Mouse (Mus musculus) CH12.LX (cell line): Measurements from ENCODE around the gene Triobp. TPM values are rescaled to one million over a fixed set of nuclear protein-coding genes. Genes with fewer than 3 reads are reported as not detected.

Experiments
- DNase-seq: peaks from one replicate; pipeline ENCODE4 v3.0.0-alpha.2; 2013; ENCODE audit errors: extremely low read depth
- H3K27ac ChIP-seq: 2 replicates; pipeline ENCODE4 v1.5.1; 2012; ENCODE audit warnings: low read depth, mild to moderate bottlenecking, control low read depth, moderate library complexity; ENCODE audit not compliant: insufficient read depth
- H3K27me3 ChIP-seq: replicated peaks from 2 replicates; pipeline ENCODE3; 2012; ENCODE audit warnings: inconsistent platforms
- H3K36me3 ChIP-seq, 2 experiments: replicated peaks in 1 of 2; 2 replicates each; pipeline versions ENCODE3 to v1.6.1; 2012; ENCODE audit warnings: inconsistent platforms in 1 of 2, low read length in 1 of 2, mild to moderate bottlenecking in 1 of 2, mixed read lengths in 1 of 2, moderate library complexity in 1 of 2; ENCODE audit not compliant: control insufficient read depth in 1 of 2, insufficient read depth in 1 of 2
- H3K4me1 ChIP-seq, 2 experiments: 2 replicates each; pipeline ENCODE4 v1.6.1; 2012; ENCODE audit warnings: inconsistent platforms in 1 of 2, moderate library complexity in 1 of 2; ENCODE audit not compliant: insufficient read depth in 2 of 2, control insufficient read depth in 1 of 2
- H3K4me2 ChIP-seq: 2 replicates; pipeline ENCODE4 v1.6.1; 2012; ENCODE audit warnings: low read depth, mild to moderate bottlenecking, control low read depth; ENCODE audit not compliant: poor library complexity, insufficient read depth, severe bottlenecking
- H3K4me3 ChIP-seq, 3 experiments: fragments of 150-350 bp in 1 of 3; sonication (generic) in 1 of 3; replicated peaks in 1 of 3; 2 replicates each; pipeline versions ENCODE3 to v1.5.1; 2011 to 2012; ENCODE audit warnings: low read depth in 2 of 3, low read length in 2 of 3, mild to moderate bottlenecking in 2 of 3, moderate library complexity in 2 of 3, control low read depth in 1 of 3, improper control_type of control experiment in 1 of 3, inconsistent platforms in 1 of 3, mixed read lengths in 1 of 3; ENCODE audit not compliant: poor library complexity in 1 of 3
- H3K79me2 ChIP-seq: replicated peaks from 2 replicates; pipeline ENCODE4 v1.6.1; 2012; ENCODE audit warnings: mild to moderate bottlenecking, moderate library complexity; ENCODE audit not compliant: control insufficient read depth, poor library complexity, insufficient read depth, severe bottlenecking; ENCODE audit errors: extremely low read depth
- H3K9ac ChIP-seq: 2 replicates; pipeline ENCODE4 v1.6.1; 2012; ENCODE audit warnings: low read depth, mild to moderate bottlenecking, control low read depth, moderate library complexity; ENCODE audit not compliant: insufficient read depth
- H3K9me3 ChIP-seq: replicated peaks from 2 replicates; pipeline ENCODE3; 2012; ENCODE audit warnings: low read length, inconsistent platforms, mixed read lengths
- CHD1 ChIP-seq: IDR thresholded peaks from 2 replicates; pipeline ENCODE4 v1.6.1; 2012; ENCODE audit warnings: low read depth, low read length, improper control_type of control experiment, inconsistent platforms
- CHD2 ChIP-seq: IDR thresholded peaks from 2 replicates; pipeline ENCODE4 v1.6.1; 2011; ENCODE audit warnings: low read length, improper control_type of control experiment
- CTCF ChIP-seq, 2 experiments: IDR thresholded peaks in 1 of 2; conservative IDR thresholded peaks in 1 of 2; 2 replicates each; pipeline ENCODE4 v1.5.1; 2011 to 2012; ENCODE audit warnings: low read depth in 2 of 2, low read length in 2 of 2, improper control_type of control experiment in 1 of 2, inconsistent platforms in 1 of 2, mild to moderate bottlenecking in 1 of 2, moderate library complexity in 1 of 2
- GABPA ChIP-seq: IDR thresholded peaks from 2 replicates; pipeline ENCODE4 v1.6.1; 2012; ENCODE audit warnings: low read depth, low read length, improper control_type of control experiment, inconsistent platforms; ENCODE audit not compliant: insufficient replicate concordance
- HCFC1 ChIP-seq: IDR thresholded peaks from 2 replicates; pipeline ENCODE4 v1.6.1; 2012; ENCODE audit warnings: low read depth, mild to moderate bottlenecking, inconsistent platforms, low read length, improper control_type of control experiment
- JUN ChIP-seq: IDR thresholded peaks from 2 replicates; pipeline ENCODE4 v1.6.1; 2011; ENCODE audit warnings: low read depth, mild to moderate bottlenecking, low read length, improper control_type of control experiment, moderate library complexity; ENCODE audit not compliant: insufficient read depth
- MAFK ChIP-seq: IDR thresholded peaks from 2 replicates; pipeline ENCODE4 v1.6.1; 2011; ENCODE audit warnings: low read length, improper control_type of control experiment; ENCODE audit not compliant: insufficient replicate concordance
- MAX ChIP-seq: IDR thresholded peaks from 2 replicates; pipeline ENCODE4 v1.6.1; 2011; ENCODE audit warnings: low read length, improper control_type of control experiment
- MAZ ChIP-seq: IDR thresholded peaks from 2 replicates; pipeline ENCODE4 v1.6.1; 2012; ENCODE audit warnings: low read depth, mild to moderate bottlenecking, inconsistent platforms, low read length, improper control_type of control experiment, moderate library complexity
- MEF2A ChIP-seq: IDR thresholded peaks from 2 replicates; pipeline ENCODE4 v1.6.1; 2014; ENCODE audit warnings: low read depth, mild to moderate bottlenecking, inconsistent platforms, low read length, improper control_type of control experiment, borderline replicate concordance
- NELFE ChIP-seq: IDR thresholded peaks from 2 replicates; pipeline ENCODE4 v1.6.1; 2011; ENCODE audit warnings: low read depth, low read length, improper control_type of control experiment
- NRF1 ChIP-seq: IDR thresholded peaks from 2 replicates; pipeline ENCODE4 v1.6.1; 2014; ENCODE audit warnings: low read depth, mild to moderate bottlenecking, inconsistent platforms, low read length, improper control_type of control experiment, moderate library complexity
- POLR2A ChIP-seq: IDR thresholded peaks from 2 replicates; pipeline ENCODE4 v1.6.1; 2011; ENCODE audit warnings: low read depth, mild to moderate bottlenecking, improper control_type of control experiment, low read length
- RAD21 ChIP-seq: IDR thresholded peaks from 2 replicates; pipeline ENCODE4 v1.6.1; 2011; ENCODE audit warnings: low read depth, mild to moderate bottlenecking, low read length, improper control_type of control experiment, moderate library complexity
- RCOR1 ChIP-seq: conservative IDR thresholded peaks from 2 replicates; pipeline ENCODE4 v1.6.1; 2012; ENCODE audit warnings: low read depth, mild to moderate bottlenecking, inconsistent platforms, low read length, improper control_type of control experiment
- SMC3 ChIP-seq: IDR thresholded peaks from 2 replicates; pipeline ENCODE4 v1.6.1; 2011; ENCODE audit warnings: low read depth, low read length, improper control_type of control experiment
- ZNF384 ChIP-seq: IDR thresholded peaks from 2 replicates; pipeline ENCODE4 v1.6.1; 2012; ENCODE audit warnings: low read depth, low read length, improper control_type of control experiment, inconsistent platforms
- dilution Hi-C: fragments of 300-500 bp; cut with MboI; formaldehyde crosslinking; loops from 2 replicates; pipeline ENCODE4 v1.14.3; 2020; ENCODE audit warnings: low sequenced_read_pairs; ENCODE audit not compliant: extremely low pct_unique_long_range_greater_than_20kb, extremely low pct_ligation_motif_present
- in situ Hi-C: fragments of 300-500 bp; cut with MboI; formaldehyde crosslinking; loops from 3 replicates; pipeline ENCODE4 v1.14.3; 2019; ENCODE audit warnings: low sequenced_read_pairs, low pct_ligation_motif_present, low pct_unique_long_range_greater_than_20kb, mixed read lengths
- polyA plus RNA-seq: library from polyadenylated mRNA; unstranded; fragments of >175 nt; gene quantifications from 2 replicates; pipeline ENCODE4 v1.2.1, GENCODE M21; 2012; ENCODE audit warnings: low read depth; ENCODE audit not compliant: insufficient read length
- total RNA-seq, 2 experiments: library from RNA; depleted of rRNA; stranded (reverse); fragments of 300-350 nt in 1 of 2; fragments of >200 nt in 1 of 2; gene quantifications; 2 replicates each; pipeline ENCODE4 v1.2.3; 2012 to 2014

Triobp gene
- total and polyA plus RNA-seq, 3 experiments = 11.5 to 31.0 (median 25.5) TPM

DNA sequence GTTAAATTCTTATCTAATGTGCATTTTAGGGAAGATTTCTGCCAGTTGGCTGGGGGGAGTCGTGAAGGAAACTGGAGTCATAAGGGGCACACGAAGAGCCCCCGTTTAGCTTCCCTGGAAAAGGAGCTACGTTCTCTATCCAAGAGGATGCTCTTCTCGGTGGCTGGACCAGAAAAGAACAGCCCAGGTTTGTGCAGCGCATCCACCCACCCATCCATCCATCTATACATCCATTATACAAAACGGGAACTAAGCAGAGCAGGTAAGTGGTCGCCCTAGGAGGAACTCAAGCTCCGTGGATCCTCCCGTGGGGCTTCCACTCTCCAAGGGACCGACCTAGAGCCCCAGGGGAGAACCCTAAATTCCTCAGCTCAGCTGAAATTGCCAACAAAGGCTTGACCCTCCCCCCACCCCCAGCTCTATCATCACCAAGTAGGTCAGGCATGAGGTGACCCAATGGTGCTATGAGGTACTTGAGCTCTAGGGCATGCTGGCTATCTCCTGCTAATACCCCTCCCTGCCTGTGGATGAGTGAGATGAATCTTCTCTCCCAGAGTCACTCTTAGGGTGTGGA is 715 bp downstream of the Triobp start:
- Histone ChIP-seq H3K27me3 (peaks cover 2% of the 10 kb centered on the region), H3K79me2 (no peaks in the 10 kb centered on the region), H3K27ac (no peak overlapping the region), H3K9me3 (no peaks in the 10 kb centered on the region), H3K9ac (0 out of 2 replicates have a peak overlapping the region, but pooled peaks have one; percentile 15), H3K36me3 (peaks cover 0 to 4% of the 10 kb centered on the region in 2 experiments), H3K4me3 (peak overlapping the region in 2 of 3 experiments; percentile 36 to 58), H3K4me1 (peaks cover 0 to 4% of the 10 kb centered on the region in 2 experiments; a peak in 2 of 4 replicates), H3K4me2 (peak overlapping the region; percentile 96)
- DNase-seq = no peak
- dilution Hi-C loops = no loop called here
- in situ Hi-C loops = loop anchor here (5.0 kb wide), 1 partner anchor 41 kb away; no protein-coding TSS in a partner anchor
- no peak for TF ChIP-seq MAZ

DNA sequence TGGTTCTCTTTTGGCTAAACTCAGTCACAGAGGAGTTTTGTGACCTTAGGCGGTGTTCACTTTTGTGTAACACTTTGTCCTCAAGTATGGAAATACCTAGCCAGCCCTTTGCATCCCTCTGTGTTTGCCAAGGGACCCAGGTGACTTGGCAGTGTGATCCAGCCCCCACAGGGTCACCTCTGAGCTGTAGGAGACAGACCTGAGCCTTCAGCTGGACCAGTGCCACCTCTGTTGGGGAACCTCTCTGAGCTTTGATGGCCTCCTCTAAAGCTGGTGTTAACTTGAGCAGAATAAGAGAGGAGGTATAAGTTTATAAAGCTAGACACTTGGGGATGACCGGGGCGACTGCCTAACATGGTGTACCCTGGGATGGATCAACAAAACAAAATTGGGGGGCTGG is 1.4 kb downstream of the Triobp start:
- Histone ChIP-seq H3K4me1 (peaks cover 0 to 4% of the 10 kb centered on the region in 2 experiments; a peak in 2 of 4 replicates), H3K9me3 (no peaks in the 10 kb centered on the region), H3K27me3 (peaks cover 4% of the 10 kb centered on the region), H3K36me3 (no peaks in the 10 kb centered on the region), H3K27ac (no peak overlapping the region), H3K79me2 (no peaks in the 10 kb centered on the region), H3K4me3 (no peak overlapping the region), H3K4me2 (no peak overlapping the region), H3K9ac (no peak overlapping the region)
- dilution Hi-C loops = no loop called here
- no peak for TF ChIP-seq JUN
- no peak for TF ChIP-seq MAX
- no peak for TF ChIP-seq CHD1
- TF ChIP-seq MEF2A = no peak
- no peak for TF ChIP-seq CHD2
- TF ChIP-seq RCOR1 = no peak
- no peak for TF ChIP-seq POLR2A
- no peak for TF ChIP-seq NELFE
- TF ChIP-seq SMC3 = no peak
- no peak for DNase-seq
- in situ Hi-C loops = loop anchor here (5.0 kb wide), 1 partner anchor 42 kb away; no protein-coding TSS in a partner anchor

DNA sequence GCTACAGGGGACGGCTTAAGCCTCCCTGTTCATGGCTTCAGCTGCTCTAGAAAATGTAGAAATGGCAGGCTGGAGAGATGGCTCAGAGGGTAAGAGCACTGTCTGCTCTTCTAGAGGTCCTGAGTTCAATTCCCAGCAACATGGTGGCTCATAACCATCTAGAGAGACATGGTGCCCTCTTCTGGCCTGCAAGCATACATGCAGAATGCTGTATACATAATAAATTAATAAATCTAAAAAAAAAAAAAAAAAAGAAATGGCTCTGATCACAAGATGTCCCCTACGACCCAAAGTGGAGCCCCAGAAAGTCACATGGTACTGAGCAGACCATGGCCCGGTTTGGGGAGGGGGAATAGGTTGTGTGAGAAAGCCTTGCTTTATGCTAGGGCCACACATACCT is 8.1 kb downstream of the Triobp start:
- peaks cover 3 to 12% of the 10 kb centered on the region in 2 experiments; a peak in 1 of 4 replicates for H3K4me1 ChIP-seq
- H3K4me2 ChIP-seq = no peak overlapping the region
- H3K9ac ChIP-seq = no peak overlapping the region
- peaks cover 10% of the 10 kb centered on the region for H3K27me3 ChIP-seq
- no peak overlapping the region for H3K27ac ChIP-seq
- TF ChIP-seq MAFK (no peak), RAD21 (no peak; the same call in none of the 2 replicates), HCFC1 (no peak), GABPA (no peak), SMC3 (no peak), NRF1 (no peak), CTCF (conservative IDR thresholded peaks at IDR 0.05 in 1 of 2, IDR thresholded peaks at IDR 0.05 in 1 of 2; ENCODE audit: low read depth in 2 of 2, low read length in 2 of 2) (peak in 1 of 2 experiments; percentile 32; a peak in 2 of 4 replicates), ZNF384 (peak; percentile 57)
- TF ChIP-seq, all 38 proteins: peak for 2
- no peak for DNase-seq
- Histone ChIP-seq H3K9me3 (peaks cover 2% of the 10 kb centered on the region), H3K36me3 (no peaks in the 10 kb centered on the region), H3K4me3 (no peak overlapping the region), H3K79me2 (no peaks in the 10 kb centered on the region)
- dilution Hi-C loops (no loop called here), in situ Hi-C loops (no loop called here)
